ENCODE assay signal across 26 mouse cellular contexts in genomic region chr2:178135713-178136112, GRCm38 (mm10). TPM values are rescaled to one million over a fixed set of nuclear protein-coding genes. Genes with fewer than 3 reads are reported as not detected.
DNase-seq lines count a peak whose midpoint lies in the region; ATAC-seq and TF ChIP-seq lines count a peak whose summit lies in the region.
"Had no signal": no experiment of that assay in that cellular context is flagged by ENCODE, and none has a peak within 500 bp of the region (broad histone marks: within the 10 kb centered on the region; RNA-seq: fewer than 3 reads in every experiment).

No protein-coding gene starts in this region.

- no peaks in the 10 kb centered on the region for H3K9me3 ChIP-seq in midbrain, embryonic 11.5 days (ENCODE audit: control insufficient read depth, low read length)
- H3K9me3 ChIP-seq in midbrain, embryonic 14.5 days (ENCODE audit: control insufficient read depth, low read length) = no peaks in the 10 kb centered on the region
- H3K9me3 ChIP-seq in MEL (replicated peaks; ENCODE audit: insufficient read depth, low read length) = no peaks in the 10 kb centered on the region
- H3K9me3 ChIP-seq: embryonic facial prominence, embryonic 12.5 days; embryonic facial prominence, embryonic 15.5 days; forebrain, embryonic 13.5 days; heart, embryonic 10.5 days; heart, embryonic 13.5 days; hindbrain, embryonic 15.5 days; intestine, embryonic 15.5 days had no signal

- no peak for TF ChIP-seq RAD21 in MEL (IDR thresholded peaks at IDR 0.05; ENCODE audit: low read depth, low read length)

- TF ChIP-seq EP300 in MEL (IDR thresholded peaks at IDR 0.05; ENCODE audit: low read depth in 1 of 2, low read length in 2 of 2) = no peak

- no peaks in the 10 kb centered on the region for H3K27me3 ChIP-seq in midbrain, embryonic 11.5 days (ENCODE audit: control insufficient read depth, insufficient read depth, low read length)
- H3K27me3 ChIP-seq in midbrain, embryonic 14.5 days (ENCODE audit: control insufficient read depth, insufficient read depth, low read length) = no peaks in the 10 kb centered on the region
- no peaks in the 10 kb centered on the region for H3K27me3 ChIP-seq in MEL (ENCODE audit: control insufficient read depth in 1 of 2, insufficient read depth in 2 of 2, low read length in 2 of 2)
- H3K27me3 ChIP-seq: embryonic facial prominence, embryonic 15.5 days; forebrain, embryonic 13.5 days; hindbrain, embryonic 15.5 days; intestine, embryonic 15.5 days had no signal

- no peak overlapping the region for H3K4me3 ChIP-seq in midbrain, embryonic 11.5 days (ENCODE audit: low read depth, low read length)
- H3K4me3 ChIP-seq in midbrain, embryonic 14.5 days (replicated peaks; ENCODE audit: low read depth, low read length) = no peak overlapping the region
- no peak overlapping the region for H3K4me3 ChIP-seq in MEL (ENCODE audit: control insufficient read depth in 1 of 2, insufficient read depth in 1 of 2, low read depth in 2 of 2, low read length in 2 of 2)
- H3K4me3 ChIP-seq: embryonic facial prominence, embryonic 12.5 days; embryonic facial prominence, embryonic 15.5 days; forebrain, embryonic 13.5 days; heart, adult 2 months; heart, embryonic 10.5 days; heart, embryonic 13.5 days; hindbrain, embryonic 15.5 days; intestine, embryonic 15.5 days had no signal

- H3K4me2 ChIP-seq in midbrain, embryonic 11.5 days = no peak overlapping the region
- no peak overlapping the region for H3K4me2 ChIP-seq in midbrain, embryonic 14.5 days (ENCODE audit: low read length)
- H3K4me2 ChIP-seq: embryonic facial prominence, embryonic 12.5 days; embryonic facial prominence, embryonic 15.5 days; forebrain, embryonic 13.5 days; heart, embryonic 13.5 days; hindbrain, embryonic 15.5 days; intestine, embryonic 15.5 days had no signal

- no peaks in the 10 kb centered on the region for H3K36me3 ChIP-seq in midbrain, embryonic 11.5 days (ENCODE audit: control insufficient read depth, insufficient read depth, low read length)
- H3K36me3 ChIP-seq in midbrain, embryonic 14.5 days (ENCODE audit: control insufficient read depth, insufficient read depth, low read length) = no peaks in the 10 kb centered on the region
- no peaks in the 10 kb centered on the region for H3K36me3 ChIP-seq in MEL (ENCODE audit: control insufficient read depth in 1 of 2, insufficient read depth in 2 of 2, low read length in 2 of 2)
- H3K36me3 ChIP-seq: embryonic facial prominence, embryonic 12.5 days; embryonic facial prominence, embryonic 15.5 days; heart, embryonic 10.5 days; heart, embryonic 13.5 days; hindbrain, embryonic 15.5 days; intestine, embryonic 15.5 days had no signal

- 0 out of 2 replicates have a peak, but pooled peaks cover 2% of the 10 kb centered on the region for H3K4me1 ChIP-seq in midbrain, embryonic 11.5 days (ENCODE audit: control insufficient read depth, insufficient read depth, low read length)
- no peaks in the 10 kb centered on the region for H3K4me1 ChIP-seq in midbrain, embryonic 14.5 days (ENCODE audit: control insufficient read depth, insufficient read depth, low read length)
- H3K4me1 ChIP-seq in MEL (ENCODE audit: control insufficient read depth in 1 of 2, insufficient read depth in 2 of 2, low read length in 2 of 2) = no peaks in the 10 kb centered on the region
- H3K4me1 ChIP-seq: embryonic facial prominence, embryonic 12.5 days; embryonic facial prominence, embryonic 15.5 days; forebrain, embryonic 13.5 days; heart, embryonic 10.5 days; heart, embryonic 13.5 days; hindbrain, embryonic 15.5 days; intestine, embryonic 15.5 days had no signal

- WGBS in midbrain, embryonic 11.5 days = 40% methylated on average over 4 of the region's 4 CpGs
- 42% methylated on average over 4 of the region's 4 CpGs for WGBS in midbrain, embryonic 14.5 days

- DNase-seq in cerebellum, adult 9-11 months = peak; percentile 35
- no peak for DNase-seq in cerebellum, adult 11 months
- peak; percentile 41 for DNase-seq in midbrain, embryonic 11.5 days (ENCODE audit: low spot score, missing footprints)
- no peak for DNase-seq in midbrain, embryonic 14.5 days
- no peak for DNase-seq in MEL (ENCODE audit: low read depth, low spot score)
- DNase-seq in urinary bladder, postnatal 14 days (ENCODE audit: low spot score) = no peak
- DNase-seq: adrenal gland, postnatal 10 days; adrenal gland, postnatal 36 days; B cell, adult 2 months; cerebellum, adult 8-10 months; gastrocnemius, postnatal 10 days; heart, adult 2 months; heart, postnatal 14 days; heart, postnatal 4 days; kidney, adult 11 months had no signal

- TF ChIP-seq POLR2A in MEL (IDR thresholded peaks at IDR 0.05; ENCODE audit: control insufficient read depth in 1 of 2, insufficient read depth in 1 of 2, low read depth in 1 of 2, low read length in 2 of 2, poor library complexity in 1 of 2) = no peak

- no peaks in the 10 kb centered on the region for H3K79me2 ChIP-seq in MEL (ENCODE audit: control insufficient read depth, insufficient read depth, low read length, poor library complexity)

- H3K27ac ChIP-seq in midbrain, embryonic 11.5 days (ENCODE audit: low read depth, low read length) = no peak overlapping the region
- no peak overlapping the region for H3K27ac ChIP-seq in midbrain, embryonic 14.5 days (replicated peaks; ENCODE audit: low read depth, low read length)
- no peak overlapping the region for H3K27ac ChIP-seq in MEL (ENCODE audit: control insufficient read depth, low read depth, low read length)
- H3K27ac ChIP-seq: embryonic facial prominence, embryonic 12.5 days; embryonic facial prominence, embryonic 15.5 days; forebrain, embryonic 13.5 days; heart, adult 2 months; heart, embryonic 10.5 days; heart, embryonic 13.5 days; hindbrain, embryonic 15.5 days; intestine, embryonic 15.5 days had no signal

- no peak for TF ChIP-seq CTCF in MEL (IDR thresholded peaks at IDR 0.05 in 2 of 3, conservative IDR thresholded peaks at IDR 0.05 in 1 of 3; ENCODE audit: control insufficient read depth in 1 of 3, insufficient read depth in 1 of 3, low read depth in 2 of 3, low read length in 3 of 3, poor library complexity in 1 of 3, severe bottlenecking in 1 of 3)

- no peak overlapping the region for H3K9ac ChIP-seq in midbrain, embryonic 11.5 days (ENCODE audit: low read length)
- no peak overlapping the region for H3K9ac ChIP-seq in midbrain, embryonic 14.5 days (replicated peaks; ENCODE audit: low read length)
- H3K9ac ChIP-seq in MEL (ENCODE audit: control insufficient read depth, low read depth, low read length, poor library complexity, severe bottlenecking) = no peak overlapping the region
- H3K9ac ChIP-seq: embryonic facial prominence, embryonic 12.5 days; embryonic facial prominence, embryonic 15.5 days; forebrain, embryonic 13.5 days; heart, embryonic 13.5 days; hindbrain, embryonic 15.5 days; intestine, embryonic 15.5 days had no signal

- ATAC-seq in midbrain, embryonic 11.5 days (ENCODE audit: low FRiP score) = no peak
- ATAC-seq in midbrain, embryonic 14.5 days (ENCODE audit: low FRiP score, low TSS enrichment) = no peak
- ATAC-seq: forebrain, embryonic 13.5 days; forebrain, embryonic 16.5 days; intestine, embryonic 15.5 days had no signal

TF ChIP-seq in MEL, 35 proteins besides CTCF, POLR2A, EP300 and RAD21:
- TF ChIP-seq NRF1 (IDR thresholded peaks at IDR 0.05; ENCODE audit: insufficient read depth, low read depth, low read length, poor library complexity, severe bottlenecking) (no peak), USF1 (IDR thresholded peaks at IDR 0.05; ENCODE audit: low read depth, low read length) (peak; percentile 37; the same call in 1 of the 2 replicates)

RNA-seq across cellular contexts. Expression of gene Phactr3, which starts 16.9 kb away (rescaled TPM):
- polyA plus RNA-seq in midbrain, embryonic 11.5 days (2014; fragmentation: Nextera tagmentation; extraction: Ambion mirVana) = 11.7 and 13.9 TPM in 2 replicates
- 62.5 and 79.2 TPM in 2 replicates for polyA plus RNA-seq in midbrain, embryonic 14.5 days (2014; fragmentation: Nextera tagmentation; extraction: Ambion mirVana)
- not detected in 2 replicates for total RNA-seq in MEL (2012; rRNA removed)
- polyA plus RNA-seq in MEL (2012; ENCODE audit: insufficient read depth in 1 of 2, insufficient read length in 2 of 2, low read depth in 1 of 2, low replicate concordance in 2 of 2, missing spikeins in 1 of 2) = not detected
- total RNA-seq: common myeloid progenitor, adult 5-6 weeks; gastrocnemius, postnatal 36 days; granulocyte monocyte progenitor cell, adult 5-6 weeks had no signal

RNA-seq across cellular contexts. Expression of gene Zfp931, which starts 57.4 kb away (rescaled TPM):
- polyA plus RNA-seq in midbrain, embryonic 11.5 days (2014; fragmentation: Nextera tagmentation; extraction: Ambion mirVana) = 16.3 and 17.6 TPM in 2 replicates
- polyA plus RNA-seq in midbrain, embryonic 14.5 days (2014; fragmentation: Nextera tagmentation; extraction: Ambion mirVana) = 12.1 and 14.5 TPM in 2 replicates
- not detected in 2 replicates for total RNA-seq in MEL (2012; rRNA removed)
- under 1 TPM in 1 of 2 experiments, not detected in 1; 0.15 TPM for polyA plus RNA-seq in MEL (2012; ENCODE audit: insufficient read depth in 1 of 2, insufficient read length in 2 of 2, low read depth in 1 of 2, low replicate concordance in 2 of 2, missing spikeins in 1 of 2)

Comparison
In these comparisons a context has a peak if more than half of its experiments do, and no peak if none do; other contexts are left out.
1. DNase-seq: peak in cerebellum, adult 9-11 months (single experiment) and midbrain, embryonic 11.5 days (single experiment); none in cerebellum, adult 11 months (single experiment), midbrain, embryonic 14.5 days (single experiment), MEL (single experiment) and urinary bladder, postnatal 14 days (single experiment).
2. RNA of gene Phactr3, which starts 16.9 kb away (polyA plus RNA-seq): 62.5 to 79.2 TPM in midbrain, embryonic 14.5 days and 11.7 to 13.9 TPM in midbrain, embryonic 11.5 days; not detected in MEL; every median in the first group is over 10 times any median in the second.
3. RNA of gene Zfp931, which starts 57.4 kb away (polyA plus RNA-seq): 16.3 to 17.6 TPM in midbrain, embryonic 11.5 days and 12.1 to 14.5 TPM in midbrain, embryonic 14.5 days; 0.15 TPM in MEL; every median in the first group is over 10 times any median in the second.